Mouse (Mus musculus): Measurements from ENCODE around the gene Chrm4.

The Chrm4 gene

GRCm38 (mm10) chr2:91944170-91944950, 17.3 kb downstream of the Chrm4 start:
- DNase-seq (ENCODE audit: low spot score): no peak

GRCm38 (mm10) chr2:91945483-91945882, 18.4 kb downstream of the Chrm4 start, which contains the start of gene Gm9821:
Gm9821 (plus strand) TSS chr2:91945703.
- DNase-seq (ENCODE audit: low spot score): no peak

- no peak for DNase-seq (ENCODE audit: low spot score)
Measured at GRCm38 (mm10) chr2:91946836-91947235, 19.8 kb downstream of the Chrm4 start.

- DNase-seq (ENCODE audit: low spot score): no peak
Measured at GRCm38 (mm10) chr2:91947397-91948150, 20.5 kb downstream of the Chrm4 start.

GRCm38 (mm10) chr2:91948151-91948509, 21.1 kb downstream of the Chrm4 start:
- DNase-seq (ENCODE audit: low spot score): no peak

- DNase-seq (ENCODE audit: low spot score): no peak
Measured at GRCm38 (mm10) chr2:91948792-91949241, 21.8 kb downstream of the Chrm4 start.

- no peak for DNase-seq (ENCODE audit: low spot score)
Measured at GRCm38 (mm10) chr2:91949411-91950274, 22.6 kb downstream of the Chrm4 start.

- DNase-seq (ENCODE audit: low spot score): no peak
Measured at GRCm38 (mm10) chr2:91950275-91951085, 23.4 kb downstream of the Chrm4 start.

GRCm38 (mm10) chr2:91953825-91954224, 26.8 kb downstream of the Chrm4 start:
- DNase-seq (ENCODE audit: low spot score): no peak

GRCm38 (mm10) chr2:91955121-91955591, 28.1 kb downstream of the Chrm4 start:
- no peak for DNase-seq (ENCODE audit: low spot score)

GRCm38 (mm10) chr2:91955875-91956274, 28.8 kb downstream of the Chrm4 start:
- DNase-seq (ENCODE audit: low spot score): no peak

- no peak for DNase-seq (ENCODE audit: low spot score)
Measured at GRCm38 (mm10) chr2:91957096-91957495, 30.0 kb downstream of the Chrm4 start.

GRCm38 (mm10) chr2:91958049-91958448, 31.0 kb downstream of the Chrm4 start:
- no peak for DNase-seq (ENCODE audit: low spot score)

GRCm38 (mm10) chr2:91958701-91959457, 31.8 kb downstream of the Chrm4 start:
- no peak for DNase-seq (ENCODE audit: low spot score)

- DNase-seq (ENCODE audit: low spot score): no peak
Measured at GRCm38 (mm10) chr2:91959544-91960410, 32.7 kb downstream of the Chrm4 start.

GRCm38 (mm10) chr2:91960459-91960858, 33.4 kb downstream of the Chrm4 start:
- DNase-seq (ENCODE audit: low spot score): no peak

- DNase-seq (ENCODE audit: low spot score): no peak
Measured at GRCm38 (mm10) chr2:91961901-91962761, 35.1 kb downstream of the Chrm4 start.

GRCm38 (mm10) chr2:91962864-91963401, 35.9 kb downstream of the Chrm4 start:
- DNase-seq (ENCODE audit: low spot score): no peak
